Mouse (Mus musculus) C2C12 (cell line): Measurements from ENCODE around the gene Map7. TPM values are rescaled to one million over a fixed set of nuclear protein-coding genes. Genes with fewer than 3 reads are reported as not detected.

Experiments used
- H3K27me3 ChIP-seq: one replicate; pipeline ENCODE4 v1.6.1; 2011; ENCODE audit not compliant: control insufficient read depth, insufficient read depth, insufficient read length
- H3K36me3 ChIP-seq: one replicate; pipeline ENCODE4 v1.6.1; 2011; ENCODE audit not compliant: control insufficient read depth, insufficient read depth
- H3K4me3 ChIP-seq: one replicate; pipeline ENCODE4 v1.5.1; 2011; ENCODE audit warnings: mild to moderate bottlenecking, control low read depth; ENCODE audit not compliant: poor library complexity, insufficient read depth, severe bottlenecking
- H3K79me2 ChIP-seq: one replicate; pipeline ENCODE4 v1.6.1; 2011; ENCODE audit not compliant: control insufficient read depth, insufficient read depth
- H3K79me3 ChIP-seq: one replicate; pipeline ENCODE4 v1.6.1; 2011; ENCODE audit warnings: low read depth, control low read depth
- H3ac ChIP-seq: one replicate; pipeline ENCODE3; 2011; ENCODE audit warnings: low read depth; ENCODE audit not compliant: control insufficient read depth, insufficient read length
- CEBPB ChIP-seq: IDR thresholded peaks from one replicate; pipeline ENCODE4 v1.6.1; 2011; ENCODE audit warnings: low read depth, mild to moderate bottlenecking, control low read depth, moderate library complexity
- CTCF ChIP-seq: IDR thresholded peaks from one replicate; pipeline ENCODE4 v1.5.1; 2011; ENCODE audit not compliant: control insufficient read depth, insufficient read depth, insufficient read length
- FOSL1 ChIP-seq: IDR thresholded peaks from one replicate; pipeline ENCODE4 v1.8.0; 2011; ENCODE audit warnings: mild to moderate bottlenecking, low read length; ENCODE audit not compliant: poor library complexity, insufficient read depth, severe bottlenecking
- MAX ChIP-seq: IDR thresholded peaks from one replicate; pipeline ENCODE4 v1.6.1; 2011; ENCODE audit warnings: mild to moderate bottlenecking, control low read depth
- MYOD1 ChIP-seq: IDR thresholded peaks from one replicate; pipeline ENCODE4 v1.6.1; 2011; ENCODE audit warnings: low read depth; ENCODE audit not compliant: control insufficient read depth, insufficient read length
- MYOG ChIP-seq: IDR thresholded peaks from one replicate; pipeline ENCODE4 v1.6.1; 2011; ENCODE audit not compliant: control insufficient read depth, insufficient read length; ENCODE audit errors: extremely low read depth
- USF1 ChIP-seq: IDR thresholded peaks from one replicate; pipeline ENCODE4 v1.6.1; 2011; ENCODE audit warnings: low read depth, mild to moderate bottlenecking, control low read depth, moderate library complexity
- polyA plus RNA-seq: library from polyadenylated mRNA; unstranded; fragments of >200 nt; fragmentation: generic; extraction: Trizol; gene quantifications from one replicate; pipeline ENCODE4 v1.2.1, GENCODE M21; 2012; ENCODE audit warnings: missing spikeins

Map7 gene
- polyA plus RNA-seq, 1 experiment: 0.12 TPM

GRCm38 (mm10) chr10:20222011-20222410 lies 73.7 kb downstream of the Map7 start:
- H3K36me3 ChIP-seq: no peaks in the 10 kb centered on the region
- no peaks in the 10 kb centered on the region for H3K79me2 ChIP-seq
- TF ChIP-seq CTCF (no peak), CEBPB (no peak)
- no peaks in the 10 kb centered on the region for H3K79me3 ChIP-seq
- H3K4me3 ChIP-seq: no peak overlapping the region
- H3ac ChIP-seq: no peak overlapping the region
- peaks cover 3% of the 10 kb centered on the region for H3K27me3 ChIP-seq

- Histone ChIP-seq H3ac (no peak overlapping the region), H3K36me3 (no peaks in the 10 kb centered on the region), H3K79me3 (no peaks in the 10 kb centered on the region), H3K27me3 (no peaks in the 10 kb centered on the region), H3K79me2 (no peaks in the 10 kb centered on the region), H3K4me3 (no peak overlapping the region)
- TF ChIP-seq MAX: no peak
- TF ChIP-seq CEBPB: no peak
- TF ChIP-seq CTCF: no peak
- TF ChIP-seq USF1: no peak
- no peak for TF ChIP-seq FOSL1
- TF ChIP-seq MYOD1: no peak
- TF ChIP-seq MYOG: no peak
Observed at GRCm38 (mm10) chr10:20226728-20227127, 78.5 kb downstream of the Map7 start.

GRCm38 (mm10) chr10:20230026-20230425 lies 81.8 kb downstream of the Map7 start:
- H3K79me2 ChIP-seq: no peaks in the 10 kb centered on the region
- H3K79me3 ChIP-seq: no peaks in the 10 kb centered on the region
- H3K36me3 ChIP-seq: no peaks in the 10 kb centered on the region
- no peak for TF ChIP-seq MYOD1
- no peak for TF ChIP-seq MAX
- no peak for TF ChIP-seq FOSL1
- no peak for TF ChIP-seq USF1
- TF ChIP-seq CTCF: no peak
- TF ChIP-seq CEBPB: no peak
- no peak for TF ChIP-seq MYOG
- no peak overlapping the region for H3K4me3 ChIP-seq
- no peak overlapping the region for H3ac ChIP-seq
- H3K27me3 ChIP-seq: no peaks in the 10 kb centered on the region

- H3K79me2 ChIP-seq: no peaks in the 10 kb centered on the region
- H3K79me3 ChIP-seq: no peaks in the 10 kb centered on the region
- no peaks in the 10 kb centered on the region for H3K36me3 ChIP-seq
- no peak for TF ChIP-seq CTCF
- TF ChIP-seq USF1: no peak
- no peak for TF ChIP-seq MYOD1
- TF ChIP-seq CEBPB: no peak
- no peak for TF ChIP-seq FOSL1
- no peak for TF ChIP-seq MYOG
- TF ChIP-seq MAX: no peak
- no peak overlapping the region for H3ac ChIP-seq
- no peaks in the 10 kb centered on the region for H3K27me3 ChIP-seq
- H3K4me3 ChIP-seq: no peak overlapping the region
Observed at GRCm38 (mm10) chr10:20233451-20233850, 85.2 kb downstream of the Map7 start.

DNA sequence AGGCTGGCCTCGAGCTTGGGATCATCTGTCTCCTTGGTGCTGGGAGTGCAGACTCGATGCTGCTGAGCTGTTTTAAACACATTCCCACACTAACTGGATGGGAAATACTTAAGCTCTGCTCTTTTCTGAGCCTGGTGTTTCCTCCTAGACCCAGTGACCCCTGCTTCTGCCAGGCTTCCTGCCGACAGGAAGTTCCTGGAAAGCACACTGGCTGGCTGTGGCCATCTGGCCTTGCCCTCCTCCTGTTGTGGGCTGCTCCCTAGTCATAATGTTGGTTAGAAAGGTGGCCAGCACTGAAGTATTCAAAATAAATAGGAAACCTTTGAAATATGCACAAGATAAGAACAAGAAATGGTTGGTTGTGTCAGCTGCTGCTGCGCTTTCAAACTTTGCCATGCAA lies 86.2 kb downstream of the Map7 start:
- H3K27me3 ChIP-seq: no peaks in the 10 kb centered on the region
- no peaks in the 10 kb centered on the region for H3K79me3 ChIP-seq
- no peak overlapping the region for H3K4me3 ChIP-seq
- H3K36me3 ChIP-seq: no peaks in the 10 kb centered on the region
- no peaks in the 10 kb centered on the region for H3K79me2 ChIP-seq
- TF ChIP-seq CEBPB: no peak
- no peak for TF ChIP-seq MAX
- TF ChIP-seq FOSL1: no peak
- TF ChIP-seq MYOG: no peak
- TF ChIP-seq CTCF: no peak
- TF ChIP-seq USF1: no peak
- no peak for TF ChIP-seq MYOD1
- no peak overlapping the region for H3ac ChIP-seq

- H3K79me2 ChIP-seq: no peaks in the 10 kb centered on the region
- no peak for TF ChIP-seq CEBPB
- TF ChIP-seq MYOD1: no peak
- no peak for TF ChIP-seq USF1
- TF ChIP-seq MYOG: no peak
- TF ChIP-seq MAX: no peak
- no peak for TF ChIP-seq CTCF
- no peak for TF ChIP-seq FOSL1
- no peak overlapping the region for H3K4me3 ChIP-seq
- H3K79me3 ChIP-seq: no peaks in the 10 kb centered on the region
- no peaks in the 10 kb centered on the region for H3K36me3 ChIP-seq
- no peak overlapping the region for H3ac ChIP-seq
- no peaks in the 10 kb centered on the region for H3K27me3 ChIP-seq
Observed at GRCm38 (mm10) chr10:20235656-20236055, 87.4 kb downstream of the Map7 start.

DNA sequence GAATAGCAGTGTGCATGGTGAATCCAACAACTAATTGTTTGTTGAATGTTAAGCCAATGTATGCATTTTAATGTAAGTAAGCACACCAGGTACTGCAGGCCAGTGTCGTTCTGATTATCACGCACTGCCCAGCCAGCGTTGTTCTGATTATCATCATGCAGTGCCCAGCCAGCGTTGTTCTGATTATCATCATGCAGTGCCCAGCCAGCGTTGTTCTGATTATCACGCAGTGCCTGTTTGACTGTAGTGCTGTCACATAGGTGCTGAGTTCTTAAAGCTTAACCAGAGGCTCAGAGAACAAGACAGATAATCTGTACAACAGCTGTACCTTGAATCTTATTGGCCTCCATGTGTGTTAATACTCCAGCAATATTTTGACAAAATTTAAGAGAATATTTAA lies 88.0 kb downstream of the Map7 start:
- no peak for TF ChIP-seq MYOG
- no peak for TF ChIP-seq USF1
- no peaks in the 10 kb centered on the region for H3K36me3 ChIP-seq
- no peaks in the 10 kb centered on the region for H3K79me3 ChIP-seq

More for the DNA sequence above, 88.0 kb downstream of the Map7 start:
- Histone ChIP-seq H3K79me2 (no peaks in the 10 kb centered on the region), H3K27me3 (no peaks in the 10 kb centered on the region), H3K4me3 (no peak overlapping the region), H3ac (no peak overlapping the region)
